Mouse (Mus musculus): ENCODE data around the gene Tjp1. TPM values are rescaled to one million over a fixed set of nuclear protein-coding genes. Genes with fewer than 3 reads are reported as not detected.

Tjp1 gene
- polyA plus RNA-seq, 1 experiment, result 209 TPM

- Histone ChIP-seq H3K27me3 (ENCODE audit: control insufficient read depth, insufficient read depth, low read length, poor library complexity, severe bottlenecking) (no peaks in the 10 kb centered on the region), H3K9ac (ENCODE audit: low read depth, poor library complexity, severe bottlenecking) (no peak overlapping the region), H3K4me3 (ENCODE audit: low read depth, low read length) (no peak overlapping the region), H3K27ac (ENCODE audit: insufficient read depth, low read length) (no peak overlapping the region), H3K36me3 (ENCODE audit: control insufficient read depth, insufficient read depth, low read length, poor library complexity, severe bottlenecking) (no peaks in the 10 kb centered on the region), H3K4me1 (ENCODE audit: control insufficient read depth, insufficient read depth, low read length) (no peaks in the 10 kb centered on the region), H3K9me3 (replicated peaks; ENCODE audit: control insufficient read depth, insufficient read depth, low read length, poor library complexity, severe bottlenecking) (no peaks in the 10 kb centered on the region)
- TF ChIP-seq POLR2A (IDR thresholded peaks at IDR 0.05; ENCODE audit: insufficient read depth, low read length), result no peak
- peak; percentile 87 for TF ChIP-seq CTCF (IDR thresholded peaks at IDR 0.05; ENCODE audit: low read depth, low read length)
- TF ChIP-seq EP300 (IDR thresholded peaks at IDR 0.05; ENCODE audit: insufficient read depth, low read depth, low read length), result no peak
Measured at GRCm38 (mm10) chr7:65497733-65498583, 29.6 kb downstream of the Tjp1 start.

- Histone ChIP-seq H3K27me3 (ENCODE audit: control insufficient read depth, insufficient read depth, low read length, poor library complexity, severe bottlenecking) (no peaks in the 10 kb centered on the region), H3K4me1 (ENCODE audit: control insufficient read depth, insufficient read depth, low read length) (no peaks in the 10 kb centered on the region), H3K36me3 (ENCODE audit: control insufficient read depth, insufficient read depth, low read length, poor library complexity, severe bottlenecking) (no peaks in the 10 kb centered on the region), H3K9ac (ENCODE audit: low read depth, poor library complexity, severe bottlenecking) (no peak overlapping the region), H3K27ac (ENCODE audit: insufficient read depth, low read length) (no peak overlapping the region), H3K9me3 (replicated peaks; ENCODE audit: control insufficient read depth, insufficient read depth, low read length, poor library complexity, severe bottlenecking) (peaks cover 2% of the 10 kb centered on the region; the same call in 1 of the 2 replicates), H3K4me3 (ENCODE audit: low read depth, low read length) (no peak overlapping the region)
- TF ChIP-seq CTCF (IDR thresholded peaks at IDR 0.05; ENCODE audit: low read depth, low read length), result no peak
- no peak for TF ChIP-seq EP300 (IDR thresholded peaks at IDR 0.05; ENCODE audit: insufficient read depth, low read depth, low read length)
- TF ChIP-seq POLR2A (IDR thresholded peaks at IDR 0.05; ENCODE audit: insufficient read depth, low read length), result no peak
Measured at GRCm38 (mm10) chr7:65490526-65490925, 37.1 kb downstream of the Tjp1 start.

- Histone ChIP-seq H3K4me3 (ENCODE audit: low read depth, low read length) (no peak overlapping the region), H3K9me3 (replicated peaks; ENCODE audit: control insufficient read depth, insufficient read depth, low read length, poor library complexity, severe bottlenecking) (peaks cover 2% of the 10 kb centered on the region; the same call in 1 of the 2 replicates), H3K27ac (ENCODE audit: insufficient read depth, low read length) (no peak overlapping the region), H3K4me1 (ENCODE audit: control insufficient read depth, insufficient read depth, low read length) (no peaks in the 10 kb centered on the region), H3K36me3 (ENCODE audit: control insufficient read depth, insufficient read depth, low read length, poor library complexity, severe bottlenecking) (no peaks in the 10 kb centered on the region), H3K9ac (ENCODE audit: low read depth, poor library complexity, severe bottlenecking) (no peak overlapping the region), H3K27me3 (ENCODE audit: control insufficient read depth, insufficient read depth, low read length, poor library complexity, severe bottlenecking) (no peaks in the 10 kb centered on the region)
- TF ChIP-seq CTCF (IDR thresholded peaks at IDR 0.05; ENCODE audit: low read depth, low read length) (no peak), EP300 (IDR thresholded peaks at IDR 0.05; ENCODE audit: insufficient read depth, low read depth, low read length) (no peak), POLR2A (IDR thresholded peaks at IDR 0.05; ENCODE audit: insufficient read depth, low read length) (no peak)
Measured at GRCm38 (mm10) chr7:65489742-65490141, 37.8 kb downstream of the Tjp1 start.

- H3K27me3 ChIP-seq (ENCODE audit: control insufficient read depth, insufficient read depth, low read length, poor library complexity, severe bottlenecking), result no peaks in the 10 kb centered on the region
- no peaks in the 10 kb centered on the region for H3K4me1 ChIP-seq (ENCODE audit: control insufficient read depth, insufficient read depth, low read length)
- peaks cover 2% of the 10 kb centered on the region; the same call in 1 of the 2 replicates for H3K9me3 ChIP-seq (replicated peaks; ENCODE audit: control insufficient read depth, insufficient read depth, low read length, poor library complexity, severe bottlenecking)
- TF ChIP-seq CTCF (IDR thresholded peaks at IDR 0.05; ENCODE audit: low read depth, low read length), result no peak
- TF ChIP-seq POLR2A (IDR thresholded peaks at IDR 0.05; ENCODE audit: insufficient read depth, low read length), result no peak
- no peak for TF ChIP-seq EP300 (IDR thresholded peaks at IDR 0.05; ENCODE audit: insufficient read depth, low read depth, low read length)
- no peaks in the 10 kb centered on the region for H3K36me3 ChIP-seq (ENCODE audit: control insufficient read depth, insufficient read depth, low read length, poor library complexity, severe bottlenecking)
- no peak overlapping the region for H3K4me3 ChIP-seq (ENCODE audit: low read depth, low read length)
- H3K9ac ChIP-seq (ENCODE audit: low read depth, poor library complexity, severe bottlenecking), result no peak overlapping the region
- no peak overlapping the region for H3K27ac ChIP-seq (ENCODE audit: insufficient read depth, low read length)
Measured at GRCm38 (mm10) chr7:65489195-65489594, 38.4 kb downstream of the Tjp1 start.

- H3K4me1 ChIP-seq (ENCODE audit: control insufficient read depth, insufficient read depth, low read length), result peaks cover 4% of the 10 kb centered on the region
- TF ChIP-seq EP300 (IDR thresholded peaks at IDR 0.05; ENCODE audit: insufficient read depth, low read depth, low read length) (0 out of 2 replicates have a peak, but pooled peaks have one; percentile 22), CTCF (IDR thresholded peaks at IDR 0.05; ENCODE audit: low read depth, low read length) (no peak), POLR2A (IDR thresholded peaks at IDR 0.05; ENCODE audit: insufficient read depth, low read length) (no peak)
- no peaks in the 10 kb centered on the region; the same call in 1 of the 2 replicates for H3K9me3 ChIP-seq (replicated peaks; ENCODE audit: control insufficient read depth, insufficient read depth, low read length, poor library complexity, severe bottlenecking)
- no peak overlapping the region for H3K27ac ChIP-seq (ENCODE audit: insufficient read depth, low read length)
- peak overlapping the region; percentile 2 for H3K4me3 ChIP-seq (ENCODE audit: low read depth, low read length)
- peak overlapping the region; percentile 4; the same call in 1 of the 2 replicates for H3K9ac ChIP-seq (ENCODE audit: low read depth, poor library complexity, severe bottlenecking)
- H3K36me3 ChIP-seq (ENCODE audit: control insufficient read depth, insufficient read depth, low read length, poor library complexity, severe bottlenecking), result no peaks in the 10 kb centered on the region
- no peaks in the 10 kb centered on the region for H3K27me3 ChIP-seq (ENCODE audit: control insufficient read depth, insufficient read depth, low read length, poor library complexity, severe bottlenecking)
Measured at GRCm38 (mm10) chr7:65486259-65486681, 41.3 kb downstream of the Tjp1 start.
